Mouse (Mus musculus): ENCODE data around the gene Prr7. TPM values are rescaled to one million over a fixed set of nuclear protein-coding genes. Genes with fewer than 3 reads are reported as not detected.

Prr7 gene
- total and polyA plus RNA-seq, 3 experiments: 2.7 to 8.7 TPM; not detected in 1

GRCm38 (mm10) chr13:55449205-55449604 is 14.9 kb upstream of the Prr7 start:
- no peak for DNase-seq (ENCODE audit: low read depth, low spot score)
- H3K4me3 ChIP-seq (ENCODE audit: control insufficient read depth in 1 of 2, insufficient read depth in 1 of 2, low read depth in 2 of 2, low read length in 2 of 2): no peak overlapping the region
- TF ChIP-seq MYC (IDR thresholded peaks at IDR 0.05; ENCODE audit: low read depth, low read length) (no peak), POLR2AphosphoS5 (IDR thresholded peaks at IDR 0.05; ENCODE audit: borderline replicate concordance, low read depth, low read length) (no peak), CTCF (IDR thresholded peaks at IDR 0.05 in 2 of 3, conservative IDR thresholded peaks at IDR 0.05 in 1 of 3; ENCODE audit: control insufficient read depth in 1 of 3, insufficient read depth in 1 of 3, low read depth in 2 of 3, low read length in 3 of 3, poor library complexity in 1 of 3, severe bottlenecking in 1 of 3) (no peak), ZKSCAN1 (IDR thresholded peaks at IDR 0.05; ENCODE audit: low read depth, low read length) (no peak), ELF1 (IDR thresholded peaks at IDR 0.05; ENCODE audit: low read depth, low read length) (no peak), TAL1 (IDR thresholded peaks at IDR 0.05; ENCODE audit: low read length) (no peak), GATA1 (IDR thresholded peaks at IDR 0.05; ENCODE audit: low read depth, low read length) (no peak), HCFC1 (IDR thresholded peaks at IDR 0.05; ENCODE audit: low read depth, low read length) (no peak), KAT2A (conservative IDR thresholded peaks at IDR 0.05; ENCODE audit: low read depth, low read length) (no peak), MAZ (IDR thresholded peaks at IDR 0.05; ENCODE audit: low read depth, low read length) (no peak), MYB (IDR thresholded peaks at IDR 0.05; ENCODE audit: low read depth, low read length) (no peak)
- H3K4me1 ChIP-seq (ENCODE audit: control insufficient read depth in 1 of 2, insufficient read depth in 2 of 2, low read length in 2 of 2): peaks cover 7 to 24% of the 10 kb centered on the region in 2 experiments
- H3K79me2 ChIP-seq (ENCODE audit: control insufficient read depth, insufficient read depth, low read length, poor library complexity): peaks cover 32% of the 10 kb centered on the region
- H3K27ac ChIP-seq (ENCODE audit: control insufficient read depth, low read depth, low read length): no peak overlapping the region
- H3K9me3 ChIP-seq (replicated peaks; ENCODE audit: insufficient read depth, low read length): no peaks in the 10 kb centered on the region
- H3K9ac ChIP-seq (ENCODE audit: control insufficient read depth, low read depth, low read length, poor library complexity, severe bottlenecking): no peak overlapping the region
- H3K36me3 ChIP-seq (ENCODE audit: control insufficient read depth in 1 of 2, insufficient read depth in 2 of 2, low read length in 2 of 2): peaks cover 4 to 11% of the 10 kb centered on the region in 2 experiments
- no peaks in the 10 kb centered on the region for H3K27me3 ChIP-seq (ENCODE audit: control insufficient read depth in 1 of 2, insufficient read depth in 2 of 2, low read length in 2 of 2)

DNA sequence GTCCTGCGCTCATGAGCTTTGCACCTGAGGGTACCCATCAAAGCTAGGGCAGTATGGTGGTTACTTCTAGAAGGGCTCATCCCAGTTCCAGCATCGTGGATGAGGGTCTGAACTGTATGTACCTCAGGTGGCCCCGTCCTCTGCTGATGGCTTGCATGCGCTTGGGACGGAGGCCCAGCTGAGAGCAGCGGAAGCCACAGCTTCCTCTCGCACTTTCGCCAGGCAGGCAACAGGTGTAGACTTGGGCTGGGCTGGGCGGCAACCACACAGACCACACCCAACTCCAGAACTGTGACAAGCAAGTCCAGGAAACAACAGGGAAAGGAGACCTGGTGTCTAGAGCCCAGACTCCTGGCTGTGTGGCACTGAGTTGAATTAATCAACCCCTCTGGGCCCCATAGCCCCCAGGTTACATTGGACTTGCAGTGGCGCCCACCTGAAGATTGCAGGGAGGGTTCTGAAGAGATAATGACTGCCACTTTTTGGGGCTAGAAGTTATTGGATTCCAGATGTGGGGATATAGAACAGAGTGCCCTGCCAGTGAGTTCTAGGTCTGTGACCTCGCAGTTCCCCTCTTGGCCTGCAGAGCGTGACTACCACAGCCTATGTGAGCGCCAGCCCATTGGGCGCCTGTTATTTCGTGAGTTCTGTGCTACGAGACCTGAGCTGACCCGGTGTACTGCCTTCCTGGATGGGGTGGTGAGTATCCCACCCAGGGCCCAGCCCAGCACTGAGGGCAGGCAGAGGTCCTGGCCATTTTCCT is 14.2 kb upstream of the Prr7 start:
- peaks cover 7 to 24% of the 10 kb centered on the region in 2 experiments for H3K4me1 ChIP-seq (ENCODE audit: control insufficient read depth in 1 of 2, insufficient read depth in 2 of 2, low read length in 2 of 2)
- no peak overlapping the region for H3K9ac ChIP-seq (ENCODE audit: control insufficient read depth, low read depth, low read length, poor library complexity, severe bottlenecking)
- H3K36me3 ChIP-seq (ENCODE audit: control insufficient read depth in 1 of 2, insufficient read depth in 2 of 2, low read length in 2 of 2): peaks cover 4 to 11% of the 10 kb centered on the region in 2 experiments
- H3K27ac ChIP-seq (ENCODE audit: control insufficient read depth, low read depth, low read length): no peak overlapping the region
- no peak overlapping the region for H3K4me3 ChIP-seq (ENCODE audit: control insufficient read depth in 1 of 2, insufficient read depth in 1 of 2, low read depth in 2 of 2, low read length in 2 of 2)
- no peak for TF ChIP-seq SIN3A (IDR thresholded peaks at IDR 0.05; ENCODE audit: low read length)
- peak in 2 of 3 experiments; percentile 6 to 17; a peak in 1 of 6 replicates for TF ChIP-seq CTCF (IDR thresholded peaks at IDR 0.05 in 2 of 3, conservative IDR thresholded peaks at IDR 0.05 in 1 of 3; ENCODE audit: control insufficient read depth in 1 of 3, insufficient read depth in 1 of 3, low read depth in 2 of 3, low read length in 3 of 3, poor library complexity in 1 of 3, severe bottlenecking in 1 of 3)
- TF ChIP-seq ETS1 (IDR thresholded peaks at IDR 0.05; ENCODE audit: low read depth, low read length): 0 out of 2 replicates have a peak, but pooled peaks have one; percentile 23
- TF ChIP-seq UBTF (IDR thresholded peaks at IDR 0.05; ENCODE audit: borderline replicate concordance, insufficient read depth, low read depth, low read length): no peak
- no peak for TF ChIP-seq NELFE (IDR thresholded peaks at IDR 0.05; ENCODE audit: low read depth, low read length)
- DNase-seq (ENCODE audit: low read depth, low spot score): no peak
- no peaks in the 10 kb centered on the region for H3K9me3 ChIP-seq (replicated peaks; ENCODE audit: insufficient read depth, low read length)
- H3K27me3 ChIP-seq (ENCODE audit: control insufficient read depth in 1 of 2, insufficient read depth in 2 of 2, low read length in 2 of 2): no peaks in the 10 kb centered on the region
- H3K79me2 ChIP-seq (ENCODE audit: control insufficient read depth, insufficient read depth, low read length, poor library complexity): peaks cover 32% of the 10 kb centered on the region
